Mouse (Mus musculus): Measurements from ENCODE around the gene Fkbp4. TPM values are rescaled to one million over a fixed set of nuclear protein-coding genes. Genes with fewer than 3 reads are reported as not detected.

Gene Fkbp4
- polyA plus RNA-seq, 1 experiment from 2014 or later, result 341 TPM

- 79% methylated on average over 14 of the region's 14 CpGs for WGBS
- no peak for ATAC-seq (ENCODE audit: insufficient number of reproducible peaks, low FRiP score, low TSS enrichment, low read depth)
- H3K27me3 ChIP-seq, result no peaks in the 10 kb centered on the region
- no peaks in the 10 kb centered on the region for H3K4me1 ChIP-seq
- H3K9ac ChIP-seq, result no peak overlapping the region
- H3K4me2 ChIP-seq (replicated peaks), result no peak overlapping the region
- H3K4me3 ChIP-seq (replicated peaks), result no peak overlapping the region
- H3K36me3 ChIP-seq, result no peaks in the 10 kb centered on the region
- no peaks in the 10 kb centered on the region for H3K9me3 ChIP-seq (replicated peaks)
- no peak overlapping the region for H3K27ac ChIP-seq (replicated peaks)
Measured at GRCm38 (mm10) chr6:128460729-128461503, 22.4 kb upstream of the Fkbp4 start.

- Histone ChIP-seq H3K4me2 (replicated peaks) (no peak overlapping the region), H3K9me3 (replicated peaks) (no peaks in the 10 kb centered on the region), H3K4me1 (no peaks in the 10 kb centered on the region), H3K27me3 (no peaks in the 10 kb centered on the region), H3K4me3 (replicated peaks) (no peak overlapping the region), H3K36me3 (no peaks in the 10 kb centered on the region), H3K27ac (replicated peaks) (no peak overlapping the region), H3K9ac (no peak overlapping the region)
- no peak for ATAC-seq (ENCODE audit: insufficient number of reproducible peaks, low FRiP score, low TSS enrichment, low read depth)
- WGBS, result 21% methylated on average over 2 of the region's 2 CpGs
Measured at GRCm38 (mm10) chr6:128460321-128460720, 21.8 kb upstream of the Fkbp4 start.

GRCm38 (mm10) chr6:128457186-128457585 is 18.7 kb upstream of the Fkbp4 start:
- Histone ChIP-seq H3K9ac (no peak overlapping the region), H3K36me3 (no peaks in the 10 kb centered on the region), H3K27me3 (no peaks in the 10 kb centered on the region), H3K4me2 (replicated peaks) (no peak overlapping the region), H3K4me1 (no peaks in the 10 kb centered on the region), H3K9me3 (replicated peaks) (no peaks in the 10 kb centered on the region), H3K4me3 (replicated peaks) (no peak overlapping the region), H3K27ac (replicated peaks) (no peak overlapping the region)
- WGBS, result 79% methylated on average over 5 of the region's 5 CpGs
- no peak for ATAC-seq (ENCODE audit: insufficient number of reproducible peaks, low FRiP score, low TSS enrichment, low read depth)

- H3K4me3 ChIP-seq (replicated peaks), result no peak overlapping the region
- H3K27me3 ChIP-seq, result no peaks in the 10 kb centered on the region
- ATAC-seq (ENCODE audit: insufficient number of reproducible peaks, low FRiP score, low TSS enrichment, low read depth), result no peak
- no peaks in the 10 kb centered on the region for H3K4me1 ChIP-seq
- no peaks in the 10 kb centered on the region for H3K36me3 ChIP-seq
- no peaks in the 10 kb centered on the region for H3K9me3 ChIP-seq (replicated peaks)
- no peak overlapping the region for H3K4me2 ChIP-seq (replicated peaks)
- H3K9ac ChIP-seq, result no peak overlapping the region
- no peak overlapping the region for H3K27ac ChIP-seq (replicated peaks)
- WGBS, result 68% methylated on average over 12 of the region's 12 CpGs
Measured at GRCm38 (mm10) chr6:128455835-128456605, 17.5 kb upstream of the Fkbp4 start.

GRCm38 (mm10) chr6:128447063-128447462 is 8.6 kb upstream of the Fkbp4 start:
- Histone ChIP-seq H3K4me3 (replicated peaks) (no peak overlapping the region), H3K4me2 (replicated peaks) (no peak overlapping the region), H3K36me3 (no peaks in the 10 kb centered on the region), H3K4me1 (no peaks in the 10 kb centered on the region), H3K27me3 (no peaks in the 10 kb centered on the region), H3K9me3 (replicated peaks) (no peaks in the 10 kb centered on the region), H3K27ac (replicated peaks) (no peak overlapping the region), H3K9ac (no peak overlapping the region)
- ATAC-seq (ENCODE audit: insufficient number of reproducible peaks, low FRiP score, low TSS enrichment, low read depth), result no peak
- 94% methylated on average over 5 of the region's 5 CpGs for WGBS

- Histone ChIP-seq H3K27me3 (no peaks in the 10 kb centered on the region), H3K4me1 (no peaks in the 10 kb centered on the region), H3K27ac (replicated peaks) (no peak overlapping the region), H3K9me3 (replicated peaks) (no peaks in the 10 kb centered on the region), H3K4me2 (replicated peaks) (peak overlapping the region; percentile 31), H3K4me3 (replicated peaks) (no peak overlapping the region), H3K36me3 (no peaks in the 10 kb centered on the region), H3K9ac (no peak overlapping the region)
- ATAC-seq (ENCODE audit: insufficient number of reproducible peaks, low FRiP score, low TSS enrichment, low read depth), result 0 out of 2 replicates have a peak, but pooled peaks have one; percentile 40
- 15% methylated on average over 14 of the region's 14 CpGs for WGBS
Measured at GRCm38 (mm10) chr6:128445761-128446535, 7.5 kb upstream of the Fkbp4 start.

GRCm38 (mm10) chr6:128440238-128440637 is 1.8 kb upstream of the Fkbp4 start:
- no peak overlapping the region for H3K9ac ChIP-seq
- peaks cover 7% of the 10 kb centered on the region for H3K36me3 ChIP-seq
- H3K4me1 ChIP-seq, result peaks cover 15% of the 10 kb centered on the region
- ATAC-seq (ENCODE audit: insufficient number of reproducible peaks, low FRiP score, low TSS enrichment, low read depth), result no peak
- no peak overlapping the region for H3K4me3 ChIP-seq (replicated peaks)
- H3K4me2 ChIP-seq (replicated peaks), result no peak overlapping the region
- H3K9me3 ChIP-seq (replicated peaks), result no peaks in the 10 kb centered on the region
- H3K27ac ChIP-seq (replicated peaks), result no peak overlapping the region
- H3K27me3 ChIP-seq, result no peaks in the 10 kb centered on the region
- 87% methylated on average over 2 of the region's 2 CpGs for WGBS

GRCm38 (mm10) chr6:128438871-128439341 is 429 bp upstream of the Fkbp4 start:
- H3K27ac ChIP-seq (replicated peaks), result peak overlapping the region; percentile 93
- peak; percentile 37; the same call in 1 of the 2 replicates for ATAC-seq (ENCODE audit: insufficient number of reproducible peaks, low FRiP score, low TSS enrichment, low read depth)
- H3K9me3 ChIP-seq (replicated peaks), result no peaks in the 10 kb centered on the region
- peak overlapping the region; percentile 72 for H3K4me2 ChIP-seq (replicated peaks)
- H3K9ac ChIP-seq, result peak overlapping the region; percentile 33
- peaks cover 15% of the 10 kb centered on the region for H3K4me1 ChIP-seq
- no peaks in the 10 kb centered on the region for H3K27me3 ChIP-seq
- H3K4me3 ChIP-seq (replicated peaks), result peak overlapping the region; percentile 98
- 22% methylated on average over 18 of the region's 18 CpGs for WGBS
- H3K36me3 ChIP-seq, result peaks cover 20% of the 10 kb centered on the region

GRCm38 (mm10) chr6:128437731-128438316 is 653 bp downstream of the Fkbp4 start:
- no peaks in the 10 kb centered on the region for H3K9me3 ChIP-seq (replicated peaks)
- ATAC-seq (ENCODE audit: insufficient number of reproducible peaks, low FRiP score, low TSS enrichment, low read depth), result peak; percentile 81
- WGBS, result under 1% methylated on average over 52 of the region's 52 CpGs
- peak overlapping the region; percentile 93 for H3K9ac ChIP-seq
- H3K36me3 ChIP-seq, result peaks cover 31% of the 10 kb centered on the region
- peak overlapping the region; percentile 98 for H3K4me3 ChIP-seq (replicated peaks)
- H3K27me3 ChIP-seq, result no peaks in the 10 kb centered on the region
- H3K27ac ChIP-seq (replicated peaks), result peak overlapping the region; percentile 93
- H3K4me1 ChIP-seq, result peaks cover 15% of the 10 kb centered on the region
- H3K4me2 ChIP-seq (replicated peaks), result peak overlapping the region; percentile 72

- Histone ChIP-seq H3K36me3 (peaks cover 37% of the 10 kb centered on the region), H3K27ac (replicated peaks) (peak overlapping the region; percentile 93), H3K9me3 (replicated peaks) (no peaks in the 10 kb centered on the region), H3K4me1 (peaks cover 15% of the 10 kb centered on the region), H3K9ac (peak overlapping the region; percentile 93), H3K4me3 (replicated peaks) (peak overlapping the region; percentile 98), H3K4me2 (replicated peaks) (peak overlapping the region; percentile 72), H3K27me3 (no peaks in the 10 kb centered on the region)
- ATAC-seq (ENCODE audit: insufficient number of reproducible peaks, low FRiP score, low TSS enrichment, low read depth), result no peak
- WGBS, result 4% methylated on average over 10 of the region's 10 CpGs
Measured at GRCm38 (mm10) chr6:128437288-128437687, 1.2 kb downstream of the Fkbp4 start.

All from embryonic facial prominence, embryonic 15.5 days (tissue).